Mouse (Mus musculus): ENCODE results near the gene Dnase1l1.

Gene Dnase1l1

DNA sequence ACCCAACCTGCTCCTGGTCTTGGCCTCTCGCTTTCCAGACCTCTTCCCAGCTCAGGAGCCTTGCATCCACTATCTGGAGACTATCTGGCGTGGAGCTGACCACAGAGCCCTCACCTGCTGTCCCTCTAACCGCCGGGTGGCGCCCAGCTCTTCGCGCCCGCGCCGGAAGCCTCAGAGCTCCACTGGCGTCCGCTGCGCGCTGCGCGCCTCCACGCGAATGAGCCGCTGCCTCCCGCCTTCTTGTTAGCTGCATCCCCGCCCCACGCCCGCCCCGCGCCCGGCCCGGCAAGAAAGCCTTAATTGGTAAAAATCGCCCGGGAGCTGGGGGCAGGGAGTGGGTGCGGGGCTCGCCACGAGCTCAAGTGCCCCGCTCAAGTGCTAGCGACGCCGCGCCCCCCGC, 32.5 kb downstream of the Dnase1l1 start, which contains the start of gene Flna:
Gene Flna (minus strand): TSS at position 206 of the 400 bp plus-strand sequence.
- H3K4me3 ChIP-seq (replicated peaks; ENCODE audit: low read length), result peak within 1 kb of the TSS; percentile 75
- TF ChIP-seq POU5F1 (IDR thresholded peaks at IDR 0.05; ENCODE audit: borderline replicate concordance, low read length), result no peak
- no peak for TF ChIP-seq NANOG (IDR thresholded peaks at IDR 0.05; ENCODE audit: borderline replicate concordance, low read length)
- TF ChIP-seq CTCF (conservative IDR thresholded peaks at IDR 0.05; ENCODE audit: low read length), result no peak
- no peaks in the 10 kb centered on the region for H3K9me3 ChIP-seq (ENCODE audit: low read length)
- H3K27me3 ChIP-seq (ENCODE audit: insufficient read depth, low read length), result no peaks in the 10 kb centered on the region
- no peaks in the 10 kb centered on the region for H3K36me3 ChIP-seq (ENCODE audit: insufficient read depth, low read length)
- H3K4me1 ChIP-seq (replicated peaks; ENCODE audit: low read depth, low read length), result peaks cover 16% of the 10 kb centered on the region

GRCm38 (mm10) chrX:74248651-74249050, 33.5 kb downstream of the Dnase1l1 start:
- Histone ChIP-seq H3K9me3 (ENCODE audit: low read length) (no peaks in the 10 kb centered on the region), H3K4me1 (replicated peaks; ENCODE audit: low read depth, low read length) (peaks cover 23% of the 10 kb centered on the region), H3K27me3 (ENCODE audit: insufficient read depth, low read length) (no peaks in the 10 kb centered on the region), H3K4me3 (replicated peaks; ENCODE audit: low read length) (peak overlapping the region; percentile 75; the same call in 1 of the 2 replicates), H3K36me3 (ENCODE audit: insufficient read depth, low read length) (peaks cover 5% of the 10 kb centered on the region)
- no peak for TF ChIP-seq POU5F1 (IDR thresholded peaks at IDR 0.05; ENCODE audit: borderline replicate concordance, low read length)
- no peak for TF ChIP-seq NANOG (IDR thresholded peaks at IDR 0.05; ENCODE audit: borderline replicate concordance, low read length)
- TF ChIP-seq CTCF (conservative IDR thresholded peaks at IDR 0.05; ENCODE audit: low read length), result peak; percentile 38

GRCm38 (mm10) chrX:74246693-74247092, 35.4 kb downstream of the Dnase1l1 start:
- Histone ChIP-seq H3K27me3 (ENCODE audit: insufficient read depth, low read length) (no peaks in the 10 kb centered on the region), H3K9me3 (ENCODE audit: low read length) (no peaks in the 10 kb centered on the region), H3K4me3 (replicated peaks; ENCODE audit: low read length) (peak overlapping the region; percentile 71), H3K36me3 (ENCODE audit: insufficient read depth, low read length) (peaks cover 24% of the 10 kb centered on the region), H3K4me1 (replicated peaks; ENCODE audit: low read depth, low read length) (peaks cover 38% of the 10 kb centered on the region)
- TF ChIP-seq POU5F1 (IDR thresholded peaks at IDR 0.05; ENCODE audit: borderline replicate concordance, low read length) (no peak), NANOG (IDR thresholded peaks at IDR 0.05; ENCODE audit: borderline replicate concordance, low read length) (no peak), CTCF (conservative IDR thresholded peaks at IDR 0.05; ENCODE audit: low read length) (no peak)

DNA sequence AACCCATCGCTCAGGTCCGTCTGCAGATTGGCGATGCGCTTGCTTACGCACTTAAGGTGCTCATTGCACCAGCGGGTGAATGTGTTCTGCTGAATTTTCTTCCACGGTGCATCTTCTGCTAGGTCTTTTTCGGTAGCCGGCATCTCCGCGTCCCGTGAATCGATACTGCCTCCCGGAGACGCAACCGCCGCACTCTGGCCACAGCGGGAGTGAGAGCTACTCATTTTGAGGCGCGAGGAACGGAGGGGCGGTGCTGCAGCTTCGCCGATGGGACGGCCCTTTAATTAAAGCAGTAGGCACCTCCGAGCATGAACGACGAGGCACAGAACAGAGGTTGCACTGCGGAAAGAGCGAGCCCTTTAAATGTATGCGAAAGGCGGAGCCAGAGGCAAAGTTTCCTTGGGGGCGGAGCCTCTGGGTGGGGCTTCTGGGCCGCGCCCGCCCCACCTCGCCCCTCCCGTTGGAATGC, 35.9 kb downstream of the Dnase1l1 start:
- peak overlapping the region; percentile 86 for H3K4me3 ChIP-seq (replicated peaks; ENCODE audit: low read length)
- H3K4me1 ChIP-seq (replicated peaks; ENCODE audit: low read depth, low read length), result peaks cover 38% of the 10 kb centered on the region
- H3K36me3 ChIP-seq (ENCODE audit: insufficient read depth, low read length), result peaks cover 29% of the 10 kb centered on the region
- no peaks in the 10 kb centered on the region for H3K27me3 ChIP-seq (ENCODE audit: insufficient read depth, low read length)
- no peaks in the 10 kb centered on the region for H3K9me3 ChIP-seq (ENCODE audit: low read length)
- no peak for TF ChIP-seq POU5F1 (IDR thresholded peaks at IDR 0.05; ENCODE audit: borderline replicate concordance, low read length)

- peaks cover 34% of the 10 kb centered on the region for H3K36me3 ChIP-seq (ENCODE audit: insufficient read depth, low read length)
Measured at GRCm38 (mm10) chrX:74245687-74246086, 36.5 kb downstream of the Dnase1l1 start.

GRCm38 (mm10) chrX:74245107-74245506, 37.0 kb downstream of the Dnase1l1 start:
- H3K27me3 ChIP-seq (ENCODE audit: insufficient read depth, low read length), result no peaks in the 10 kb centered on the region
- no peaks in the 10 kb centered on the region for H3K9me3 ChIP-seq (ENCODE audit: low read length)
- no peak for TF ChIP-seq NANOG (IDR thresholded peaks at IDR 0.05; ENCODE audit: borderline replicate concordance, low read length)
- TF ChIP-seq POU5F1 (IDR thresholded peaks at IDR 0.05; ENCODE audit: borderline replicate concordance, low read length), result no peak
- TF ChIP-seq CTCF (conservative IDR thresholded peaks at IDR 0.05; ENCODE audit: low read length), result no peak
- peak overlapping the region; percentile 86 for H3K4me3 ChIP-seq (replicated peaks; ENCODE audit: low read length)
- peaks cover 38% of the 10 kb centered on the region for H3K4me1 ChIP-seq (replicated peaks; ENCODE audit: low read depth, low read length)
- H3K36me3 ChIP-seq (ENCODE audit: insufficient read depth, low read length), result peaks cover 40% of the 10 kb centered on the region

More at GRCm38 (mm10) chrX:74245687-74246086, 36.5 kb downstream of the Dnase1l1 start:
- TF ChIP-seq NANOG (IDR thresholded peaks at IDR 0.05; ENCODE audit: borderline replicate concordance, low read length) (no peak), POU5F1 (IDR thresholded peaks at IDR 0.05; ENCODE audit: borderline replicate concordance, low read length) (no peak), CTCF (conservative IDR thresholded peaks at IDR 0.05; ENCODE audit: low read length) (no peak)
- Histone ChIP-seq H3K9me3 (ENCODE audit: low read length) (no peaks in the 10 kb centered on the region), H3K4me1 (replicated peaks; ENCODE audit: low read depth, low read length) (peaks cover 38% of the 10 kb centered on the region), H3K4me3 (replicated peaks; ENCODE audit: low read length) (peak overlapping the region; percentile 86), H3K27me3 (ENCODE audit: insufficient read depth, low read length) (no peaks in the 10 kb centered on the region)

- H3K4me3 ChIP-seq (replicated peaks; ENCODE audit: low read length), result peak overlapping the region; percentile 86
- no peaks in the 10 kb centered on the region for H3K9me3 ChIP-seq (ENCODE audit: low read length)
- TF ChIP-seq CTCF (conservative IDR thresholded peaks at IDR 0.05; ENCODE audit: low read length) (no peak), NANOG (IDR thresholded peaks at IDR 0.05; ENCODE audit: borderline replicate concordance, low read length) (no peak), POU5F1 (IDR thresholded peaks at IDR 0.05; ENCODE audit: borderline replicate concordance, low read length) (no peak)
- H3K36me3 ChIP-seq (ENCODE audit: insufficient read depth, low read length), result peaks cover 45% of the 10 kb centered on the region
- H3K4me1 ChIP-seq (replicated peaks; ENCODE audit: low read depth, low read length), result peaks cover 38% of the 10 kb centered on the region
- H3K27me3 ChIP-seq (ENCODE audit: insufficient read depth, low read length), result no peaks in the 10 kb centered on the region
Measured at GRCm38 (mm10) chrX:74244614-74245083, 37.5 kb downstream of the Dnase1l1 start.

GRCm38 (mm10) chrX:74243807-74244206, 38.3 kb downstream of the Dnase1l1 start:
- H3K27me3 ChIP-seq (ENCODE audit: insufficient read depth, low read length), result no peaks in the 10 kb centered on the region

DNA sequence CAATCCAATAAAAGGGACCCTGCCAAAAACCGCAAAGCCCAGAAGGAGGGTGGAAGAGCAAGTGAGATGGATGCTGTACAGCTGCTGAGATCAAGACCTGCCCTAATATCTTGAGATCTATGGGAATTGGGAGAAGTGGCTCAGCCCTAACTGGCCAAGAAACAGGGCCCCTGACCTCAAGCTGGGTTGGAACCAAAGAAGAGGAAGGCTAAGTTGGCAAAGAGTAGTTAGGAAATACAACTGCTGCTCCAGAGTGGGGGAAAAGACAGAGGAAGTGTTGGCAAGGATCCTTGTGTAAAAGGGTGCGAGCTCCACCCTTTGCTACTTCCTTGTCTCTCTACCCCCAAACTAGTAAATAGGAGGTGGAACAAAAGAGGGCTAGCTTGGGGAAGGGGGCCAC, 38.7 kb downstream of the Dnase1l1 start:
- TF ChIP-seq NANOG (IDR thresholded peaks at IDR 0.05; ENCODE audit: borderline replicate concordance, low read length) (no peak), POU5F1 (IDR thresholded peaks at IDR 0.05; ENCODE audit: borderline replicate concordance, low read length) (no peak), CTCF (conservative IDR thresholded peaks at IDR 0.05; ENCODE audit: low read length) (no peak)
- H3K4me1 ChIP-seq (replicated peaks; ENCODE audit: low read depth, low read length), result peaks cover 31% of the 10 kb centered on the region
- no peaks in the 10 kb centered on the region for H3K27me3 ChIP-seq (ENCODE audit: insufficient read depth, low read length)
- peaks cover 57% of the 10 kb centered on the region for H3K36me3 ChIP-seq (ENCODE audit: insufficient read depth, low read length)
- H3K9me3 ChIP-seq (ENCODE audit: low read length), result no peaks in the 10 kb centered on the region
- peak overlapping the region; percentile 86 for H3K4me3 ChIP-seq (replicated peaks; ENCODE audit: low read length)

More at GRCm38 (mm10) chrX:74243807-74244206, 38.3 kb downstream of the Dnase1l1 start:
- H3K9me3 ChIP-seq (ENCODE audit: low read length), result no peaks in the 10 kb centered on the region
- TF ChIP-seq POU5F1 (IDR thresholded peaks at IDR 0.05; ENCODE audit: borderline replicate concordance, low read length) (no peak), CTCF (conservative IDR thresholded peaks at IDR 0.05; ENCODE audit: low read length) (no peak), NANOG (IDR thresholded peaks at IDR 0.05; ENCODE audit: borderline replicate concordance, low read length) (no peak)
- H3K36me3 ChIP-seq (ENCODE audit: insufficient read depth, low read length), result peaks cover 53% of the 10 kb centered on the region
- peaks cover 32% of the 10 kb centered on the region for H3K4me1 ChIP-seq (replicated peaks; ENCODE audit: low read depth, low read length)
- peak overlapping the region; percentile 86 for H3K4me3 ChIP-seq (replicated peaks; ENCODE audit: low read length)
